ENCODE assay signal across 11 mouse cellular contexts in genomic region chr11:86596976-86597375, GRCm38 (mm10).
"Had no signal": no experiment of that assay in that cellular context is flagged by ENCODE, and none has a peak within 500 bp of the region (broad histone marks: within the 10 kb centered on the region; RNA-seq: fewer than 3 reads in every experiment).

No protein-coding gene starts in this region.

- H3K4me2 ChIP-seq: intestine, embryonic 15.5 days; limb, embryonic 12.5 days; midbrain, embryonic 12.5 days; stomach, embryonic 15.5 days had no signal

- DNase-seq: lung, adult 2 months; right cerebral cortex, postnatal 14 days; thymus, adult 2 months; thymus, postnatal 25 days had no signal

- H3K27me3 ChIP-seq: intestine, embryonic 15.5 days; limb, embryonic 12.5 days; midbrain, embryonic 12.5 days; stomach, embryonic 15.5 days had no signal

- ATAC-seq: intestine, embryonic 15.5 days; midbrain, embryonic 16.5 days had no signal

- H3K36me3 ChIP-seq: intestine, embryonic 15.5 days; midbrain, embryonic 12.5 days; stomach, embryonic 15.5 days had no signal

- H3K4me1 ChIP-seq: intestine, embryonic 15.5 days; limb, embryonic 12.5 days had no signal

- H3K9ac ChIP-seq: intestine, embryonic 15.5 days; limb, embryonic 12.5 days; liver, embryonic 14.5 days; midbrain, embryonic 12.5 days; stomach, embryonic 15.5 days had no signal

- H3K9me3 ChIP-seq: intestine, embryonic 15.5 days; limb, embryonic 12.5 days; midbrain, embryonic 12.5 days; stomach, embryonic 15.5 days had no signal

- H3K4me3 ChIP-seq: intestine, embryonic 15.5 days; limb, embryonic 12.5 days; midbrain, embryonic 12.5 days; stomach, embryonic 15.5 days had no signal

- H3K27ac ChIP-seq: intestine, embryonic 15.5 days; limb, embryonic 12.5 days; liver, embryonic 14.5 days; macrophage; midbrain, embryonic 12.5 days; stomach, embryonic 15.5 days had no signal
